Mouse (Mus musculus) megakaryocyte, embryonic 14.5 days (primary cell): ENCODE results near the gene Commd1. TPM values are rescaled to one million over a fixed set of nuclear protein-coding genes. Genes with fewer than 3 reads are reported as not detected.

Source experiments
- H3K27me3 ChIP-seq: replicated peaks from 2 replicates; pipeline ENCODE3; 2012; ENCODE audit warnings: inconsistent platforms
- H3K36me3 ChIP-seq: replicated peaks from 2 replicates; pipeline ENCODE3; 2012; ENCODE audit warnings: low read length, inconsistent platforms, mixed read lengths
- H3K4me1 ChIP-seq: 2 replicates; pipeline ENCODE4 v1.6.1; 2012; ENCODE audit warnings: inconsistent platforms
- H3K4me3 ChIP-seq: replicated peaks from 2 replicates; pipeline ENCODE3; 2012; ENCODE audit warnings: moderate library complexity, mild to moderate bottlenecking, inconsistent platforms
- H3K9me3 ChIP-seq: 2 replicates; pipeline ENCODE4 v1.6.1; 2012; ENCODE audit warnings: inconsistent platforms
- FLI1 ChIP-seq: IDR thresholded peaks from 2 replicates; pipeline ENCODE4 v1.6.1; 2012; ENCODE audit warnings: low read length, inconsistent platforms, mixed read lengths
- GATA1 ChIP-seq: IDR thresholded peaks from 3 replicates; pipeline ENCODE4 v1.6.1; 2012; ENCODE audit warnings: mixed read lengths, low read length, inconsistent platforms, borderline replicate concordance
- polyA plus RNA-seq: library from polyadenylated mRNA; stranded (reverse); fragments of >175 nt; gene quantifications from 2 replicates; pipeline ENCODE4 v1.2.3, GENCODE M21; 2012; ENCODE audit warnings: low replicate concordance; ENCODE audit not compliant: insufficient read depth

Gene Commd1
- polyA plus RNA-seq, 1 experiment, result 30.3 TPM

- H3K4me3 ChIP-seq, result peak overlapping the region; percentile 99
- no peak for TF ChIP-seq FLI1
- TF ChIP-seq GATA1, result no peak
- peaks cover 70% of the 10 kb centered on the region for H3K4me1 ChIP-seq
- no peaks in the 10 kb centered on the region for H3K27me3 ChIP-seq
- H3K9me3 ChIP-seq, result no peaks in the 10 kb centered on the region
- H3K36me3 ChIP-seq, result peaks cover 25% of the 10 kb centered on the region
These were observed 124.3 kb downstream of the Commd1 start for GRCm38 (mm10) chr11:22857705-22858440.

- Histone ChIP-seq H3K4me3 (peak overlapping the region; percentile 99), H3K4me1 (peaks cover 72% of the 10 kb centered on the region), H3K9me3 (no peaks in the 10 kb centered on the region), H3K36me3 (peaks cover 28% of the 10 kb centered on the region), H3K27me3 (no peaks in the 10 kb centered on the region)
- TF ChIP-seq FLI1, result no peak
These were observed 125.0 kb downstream of the Commd1 start for GRCm38 (mm10) chr11:22857106-22857704.

GRCm38 (mm10) chr11:22856371-22856965, 125.7 kb downstream of the Commd1 start:
- peak overlapping the region; percentile 99 for H3K4me3 ChIP-seq
- no peaks in the 10 kb centered on the region for H3K27me3 ChIP-seq
- H3K36me3 ChIP-seq, result peaks cover 27% of the 10 kb centered on the region
- TF ChIP-seq FLI1, result no peak
- no peaks in the 10 kb centered on the region for H3K9me3 ChIP-seq
- H3K4me1 ChIP-seq, result peaks cover 77% of the 10 kb centered on the region

GRCm38 (mm10) chr11:22854571-22854970, 127.6 kb downstream of the Commd1 start:
- Histone ChIP-seq H3K9me3 (no peaks in the 10 kb centered on the region), H3K27me3 (no peaks in the 10 kb centered on the region), H3K4me1 (peaks cover 80% of the 10 kb centered on the region), H3K36me3 (peaks cover 41% of the 10 kb centered on the region), H3K4me3 (peak overlapping the region; percentile 91)
- TF ChIP-seq GATA1 (no peak), FLI1 (no peak)

- Histone ChIP-seq H3K9me3 (no peaks in the 10 kb centered on the region), H3K4me1 (peaks cover 89% of the 10 kb centered on the region), H3K4me3 (peak overlapping the region; percentile 91), H3K36me3 (peaks cover 46% of the 10 kb centered on the region), H3K27me3 (no peaks in the 10 kb centered on the region)
- TF ChIP-seq GATA1, result no peak; the same call in 2 of the 3 replicates
- no peak for TF ChIP-seq FLI1
These were observed 128.6 kb downstream of the Commd1 start for GRCm38 (mm10) chr11:22853477-22854157.

- peaks cover 99% of the 10 kb centered on the region for H3K4me1 ChIP-seq
- TF ChIP-seq GATA1 (no peak), FLI1 (no peak)
- H3K9me3 ChIP-seq, result no peaks in the 10 kb centered on the region
- peak overlapping the region; percentile 91 for H3K4me3 ChIP-seq
- peaks cover 51% of the 10 kb centered on the region for H3K36me3 ChIP-seq
- no peaks in the 10 kb centered on the region for H3K27me3 ChIP-seq
These were observed 129.7 kb downstream of the Commd1 start for GRCm38 (mm10) chr11:22852510-22852909.

GRCm38 (mm10) chr11:22851416-22851815, 130.8 kb downstream of the Commd1 start:
- no peaks in the 10 kb centered on the region for H3K27me3 ChIP-seq

GRCm38 (mm10) chr11:22850077-22850476, 132.1 kb downstream of the Commd1 start:
- Histone ChIP-seq H3K4me1 (peaks cover 100% of the 10 kb centered on the region), H3K4me3 (peak overlapping the region; percentile 86), H3K36me3 (peaks cover 55% of the 10 kb centered on the region), H3K9me3 (no peaks in the 10 kb centered on the region), H3K27me3 (no peaks in the 10 kb centered on the region)
- TF ChIP-seq GATA1 (no peak), FLI1 (no peak)

More at GRCm38 (mm10) chr11:22851416-22851815, 130.8 kb downstream of the Commd1 start:
- peak overlapping the region; percentile 84 for H3K4me3 ChIP-seq
- H3K4me1 ChIP-seq, result peaks cover 99% of the 10 kb centered on the region
- TF ChIP-seq GATA1 (no peak), FLI1 (no peak)
- H3K36me3 ChIP-seq, result peaks cover 57% of the 10 kb centered on the region
- no peaks in the 10 kb centered on the region for H3K9me3 ChIP-seq

- H3K9me3 ChIP-seq, result no peaks in the 10 kb centered on the region
- peaks cover 49% of the 10 kb centered on the region for H3K36me3 ChIP-seq
- H3K4me1 ChIP-seq, result peaks cover 100% of the 10 kb centered on the region
- peak overlapping the region; percentile 78 for H3K4me3 ChIP-seq
- H3K27me3 ChIP-seq, result no peaks in the 10 kb centered on the region
- no peak for TF ChIP-seq FLI1
- TF ChIP-seq GATA1, result no peak
These were observed 133.5 kb downstream of the Commd1 start for GRCm38 (mm10) chr11:22848649-22849195.
